Mouse (Mus musculus): ENCODE data around the gene Rsu1.

DNA sequence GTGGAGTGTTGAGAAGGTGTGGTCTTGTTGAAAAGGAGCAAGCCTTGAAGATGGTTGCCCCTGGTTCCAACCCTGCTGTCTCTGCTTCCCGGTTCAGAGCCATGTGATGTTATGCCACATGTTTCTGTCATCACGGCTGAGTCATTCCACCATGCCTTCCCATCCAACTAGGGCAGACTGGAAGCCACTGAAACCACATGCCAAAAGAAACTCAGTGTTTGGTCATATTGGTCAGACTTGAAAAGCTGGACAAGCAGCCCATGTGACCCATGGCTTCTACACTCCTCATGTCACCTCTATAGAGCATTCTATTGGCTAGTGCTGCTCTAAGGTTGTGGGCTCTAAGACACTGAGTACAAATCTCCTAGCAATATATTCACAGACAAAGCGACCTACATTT, 41.5 kb downstream of the Rsu1 start:
- TF ChIP-seq ZNF384 (IDR thresholded peaks at IDR 0.05; ENCODE audit: low read depth, low read length) (no peak), CHD2 (IDR thresholded peaks at IDR 0.05; ENCODE audit: low read depth, low read length) (no peak), HCFC1 (IDR thresholded peaks at IDR 0.05; ENCODE audit: borderline replicate concordance, insufficient read depth, low read length) (no peak), ZC3H11A (IDR thresholded peaks at IDR 0.05; ENCODE audit: borderline replicate concordance, low read depth, low read length) (no peak)
